Mouse (Mus musculus): ENCODE data around the gene Olfr667. TPM values are rescaled to one million over a fixed set of nuclear protein-coding genes. Genes with fewer than 3 reads are reported as not detected.
"Not testable (repeated sequence)": the region's sequence is repeated elsewhere in the genome, so short reads cannot be mapped to it uniquely, and the experiment has no call there.

Olfr667 gene
- polyA plus RNA-seq (2015; fragmentation: Nextera tagmentation; extraction: Ambion mirVana), result not detected in 2 replicates

- Histone ChIP-seq H3K9ac (ENCODE audit: low read depth, low read length) (no peak within 1 kb of the TSS), H3K4me2 (replicated peaks; ENCODE audit: low read depth) (no peak within 1 kb of the TSS), H3K4me3 (ENCODE audit: low read depth, low read length) (no peak within 1 kb of the TSS), H3K27me3 (replicated peaks; ENCODE audit: control insufficient read depth, insufficient read depth, low read length) (no peaks in the 10 kb centered on the region), H3K4me1 (replicated peaks; ENCODE audit: control insufficient read depth, insufficient read depth, low read length) (no peaks in the 10 kb centered on the region), H3K9me3 (ENCODE audit: control insufficient read depth) (no peaks in the 10 kb centered on the region), H3K36me3 (ENCODE audit: control insufficient read depth, insufficient read depth) (no peaks in the 10 kb centered on the region), H3K27ac (ENCODE audit: low read depth, low read length) (no peak within 1 kb of the TSS)
- ATAC-seq, result no peak
- no peak for TF ChIP-seq CTCF (IDR thresholded peaks at IDR 0.05; ENCODE audit: low read depth)
- WGBS, result 94% methylated on average over 1 of the region's 1 CpGs
These were observed at the start of gene Olfr667 for GRCm38 (mm10) chr7:104921382-104921781. Gene Olfr667, minus strand, starts transcription at chr7:104921482.

- no peak within 1 kb of the TSS for H3K4me3 ChIP-seq (ENCODE audit: low read depth, low read length)
- no peak for ATAC-seq
- no peaks in the 10 kb centered on the region for H3K36me3 ChIP-seq (ENCODE audit: control insufficient read depth, insufficient read depth)
- no peaks in the 10 kb centered on the region for H3K27me3 ChIP-seq (replicated peaks; ENCODE audit: control insufficient read depth, insufficient read depth, low read length)
- no peak within 1 kb of the TSS for H3K4me2 ChIP-seq (replicated peaks; ENCODE audit: low read depth)
- no peaks in the 10 kb centered on the region for H3K4me1 ChIP-seq (replicated peaks; ENCODE audit: control insufficient read depth, insufficient read depth, low read length)
- no peaks in the 10 kb centered on the region for H3K9me3 ChIP-seq (ENCODE audit: control insufficient read depth)
- TF ChIP-seq CTCF (IDR thresholded peaks at IDR 0.05; ENCODE audit: low read depth), result no peak
- H3K9ac ChIP-seq (ENCODE audit: low read depth, low read length), result no peak within 1 kb of the TSS
- no peak within 1 kb of the TSS for H3K27ac ChIP-seq (ENCODE audit: low read depth, low read length)
- WGBS, result 45% methylated on average over 1 of the region's 1 CpGs
These were observed 41.2 kb upstream of the Olfr667 start, which contains the start of gene Olfr670 for GRCm38 (mm10) chr7:104962520-104962919. Gene Olfr670, minus strand, starts transcription at chr7:104962620.

- 93% methylated on average over 16 of the region's 16 CpGs for WGBS
- H3K4me3 ChIP-seq (ENCODE audit: low read depth, low read length); H3K9me3 ChIP-seq (ENCODE audit: control insufficient read depth); H3K4me1 ChIP-seq (replicated peaks; ENCODE audit: control insufficient read depth, insufficient read depth, low read length); H3K27me3 ChIP-seq (replicated peaks; ENCODE audit: control insufficient read depth, insufficient read depth, low read length); ATAC-seq; H3K9ac ChIP-seq (ENCODE audit: low read depth, low read length); H3K27ac ChIP-seq (ENCODE audit: low read depth, low read length); H3K4me2 ChIP-seq (replicated peaks; ENCODE audit: low read depth); H3K36me3 ChIP-seq (ENCODE audit: control insufficient read depth, insufficient read depth): not testable (repeated sequence)
These were observed 29.0 kb upstream of the Olfr667 start for GRCm38 (mm10) chr7:104950234-104950633.

- no peak within 1 kb of the TSS for H3K4me2 ChIP-seq (replicated peaks; ENCODE audit: low read depth)
- H3K36me3 ChIP-seq (ENCODE audit: control insufficient read depth, insufficient read depth), result no peaks in the 10 kb centered on the region
- no peak within 1 kb of the TSS for H3K9ac ChIP-seq (ENCODE audit: low read depth, low read length)
- WGBS, result 73% methylated on average over 1 of the region's 1 CpGs
- no peaks in the 10 kb centered on the region for H3K4me1 ChIP-seq (replicated peaks; ENCODE audit: control insufficient read depth, insufficient read depth, low read length)
- no peak within 1 kb of the TSS for H3K4me3 ChIP-seq (ENCODE audit: low read depth, low read length)
- H3K9me3 ChIP-seq (ENCODE audit: control insufficient read depth), result no peaks in the 10 kb centered on the region
- H3K27me3 ChIP-seq (replicated peaks; ENCODE audit: control insufficient read depth, insufficient read depth, low read length), result no peaks in the 10 kb centered on the region
- no peak for ATAC-seq
- no peak for TF ChIP-seq CTCF (IDR thresholded peaks at IDR 0.05; ENCODE audit: low read depth)
- H3K27ac ChIP-seq (ENCODE audit: low read depth, low read length), result no peak within 1 kb of the TSS
These were observed 12.7 kb upstream of the Olfr667 start, which contains the start of gene Olfr669 for GRCm38 (mm10) chr7:104933940-104934339. Gene Olfr669, plus strand, starts transcription at chr7:104934240.

- no peak within 1 kb of the TSS for H3K27ac ChIP-seq (ENCODE audit: low read depth, low read length)
- no peaks in the 10 kb centered on the region for H3K4me1 ChIP-seq (replicated peaks; ENCODE audit: control insufficient read depth, insufficient read depth, low read length)
- H3K9me3 ChIP-seq (ENCODE audit: control insufficient read depth), result no peaks in the 10 kb centered on the region
- no peaks in the 10 kb centered on the region for H3K36me3 ChIP-seq (ENCODE audit: control insufficient read depth, insufficient read depth)
- H3K27me3 ChIP-seq (replicated peaks; ENCODE audit: control insufficient read depth, insufficient read depth, low read length), result no peaks in the 10 kb centered on the region
- H3K9ac ChIP-seq (ENCODE audit: low read depth, low read length), result no peak within 1 kb of the TSS
- H3K4me2 ChIP-seq (replicated peaks; ENCODE audit: low read depth), result no peak within 1 kb of the TSS
- H3K4me3 ChIP-seq (ENCODE audit: low read depth, low read length), result no peak within 1 kb of the TSS
- no peak for ATAC-seq
- WGBS, result 71% methylated on average over 1 of the region's 1 CpGs
- no peak for TF ChIP-seq CTCF (IDR thresholded peaks at IDR 0.05; ENCODE audit: low read depth)
These were observed 6.7 kb upstream of the Olfr667 start, which contains the start of gene Olfr668 for GRCm38 (mm10) chr7:104927957-104928356. Gene Olfr668, minus strand, starts transcription at chr7:104928057.

- Histone ChIP-seq H3K9ac (ENCODE audit: low read depth, low read length) (no peak within 1 kb of the TSS), H3K4me3 (ENCODE audit: low read depth, low read length) (no peak within 1 kb of the TSS), H3K4me1 (replicated peaks; ENCODE audit: control insufficient read depth, insufficient read depth, low read length) (no peaks in the 10 kb centered on the region), H3K9me3 (ENCODE audit: control insufficient read depth) (no peaks in the 10 kb centered on the region), H3K27ac (ENCODE audit: low read depth, low read length) (no peak within 1 kb of the TSS), H3K4me2 (replicated peaks; ENCODE audit: low read depth) (no peak within 1 kb of the TSS), H3K36me3 (ENCODE audit: control insufficient read depth, insufficient read depth) (no peaks in the 10 kb centered on the region), H3K27me3 (replicated peaks; ENCODE audit: control insufficient read depth, insufficient read depth, low read length) (no peaks in the 10 kb centered on the region)
- 79% methylated on average over 2 of the region's 2 CpGs for WGBS
- TF ChIP-seq CTCF (IDR thresholded peaks at IDR 0.05; ENCODE audit: low read depth), result no peak
- no peak for ATAC-seq
These were observed 25.4 kb downstream of the Olfr667 start, which contains the start of gene Olfr666 for GRCm38 (mm10) chr7:104895852-104896251. Gene Olfr666, minus strand, starts transcription at chr7:104895952.

- no peak for TF ChIP-seq CTCF (IDR thresholded peaks at IDR 0.05; ENCODE audit: low read depth)
- H3K9ac ChIP-seq (ENCODE audit: low read depth, low read length), result no peak within 1 kb of the TSS
- ATAC-seq, result no peak
- no peak within 1 kb of the TSS for H3K4me2 ChIP-seq (replicated peaks; ENCODE audit: low read depth)
- no peak within 1 kb of the TSS for H3K27ac ChIP-seq (ENCODE audit: low read depth, low read length)
- 32% methylated on average over 1 of the region's 1 CpGs for WGBS
- H3K27me3 ChIP-seq (replicated peaks; ENCODE audit: control insufficient read depth, insufficient read depth, low read length), result no peaks in the 10 kb centered on the region
- H3K4me1 ChIP-seq (replicated peaks; ENCODE audit: control insufficient read depth, insufficient read depth, low read length), result no peaks in the 10 kb centered on the region
- H3K9me3 ChIP-seq (ENCODE audit: control insufficient read depth), result no peaks in the 10 kb centered on the region
- H3K4me3 ChIP-seq (ENCODE audit: low read depth, low read length), result no peak within 1 kb of the TSS
- H3K36me3 ChIP-seq (ENCODE audit: control insufficient read depth, insufficient read depth), result no peaks in the 10 kb centered on the region
These were observed 43.6 kb downstream of the Olfr667 start, which contains the start of gene Olfr665 for GRCm38 (mm10) chr7:104877731-104878130. Gene Olfr665, plus strand, starts transcription at chr7:104878031.

Other genes starting within 250 kb of the Olfr667 start
- not detected in 2 replicates for gene Olfr661, start 235.0 kb downstream of the Olfr667 start, polyA plus RNA-seq (2015; fragmentation: Nextera tagmentation; extraction: Ambion mirVana)
- gene Usp17le, start 144.0 kb downstream of the Olfr667 start, polyA plus RNA-seq (2015; fragmentation: Nextera tagmentation; extraction: Ambion mirVana), result not detected in 2 replicates
- gene Usp17lb, start 78.9 kb downstream of the Olfr667 start, polyA plus RNA-seq (2015; fragmentation: Nextera tagmentation; extraction: Ambion mirVana), result not detected in 2 replicates
- gene Usp17la, start 64.5 kb downstream of the Olfr667 start, polyA plus RNA-seq (2015; fragmentation: Nextera tagmentation; extraction: Ambion mirVana), result not detected in 2 replicates
- gene Olfr665, start 43.5 kb downstream of the Olfr667 start, polyA plus RNA-seq (2015; fragmentation: Nextera tagmentation; extraction: Ambion mirVana), result not detected in 2 replicates
- not detected in 2 replicates for gene Olfr666, start 25.5 kb downstream of the Olfr667 start, polyA plus RNA-seq (2015; fragmentation: Nextera tagmentation; extraction: Ambion mirVana)
- not detected in 2 replicates for gene Olfr668, start 6.6 kb upstream of the Olfr667 start, polyA plus RNA-seq (2015; fragmentation: Nextera tagmentation; extraction: Ambion mirVana)
- gene Olfr669, start 12.8 kb upstream of the Olfr667 start, polyA plus RNA-seq (2015; fragmentation: Nextera tagmentation; extraction: Ambion mirVana), result not detected in 2 replicates
- gene Olfr670, start 41.1 kb upstream of the Olfr667 start, polyA plus RNA-seq (2015; fragmentation: Nextera tagmentation; extraction: Ambion mirVana), result not detected in 2 replicates
- gene Olfr671, start 57.6 kb upstream of the Olfr667 start, polyA plus RNA-seq (2015; fragmentation: Nextera tagmentation; extraction: Ambion mirVana), result not detected in 2 replicates
- not detected in 2 replicates for gene Olfr672, start 80.5 kb upstream of the Olfr667 start, polyA plus RNA-seq (2015; fragmentation: Nextera tagmentation; extraction: Ambion mirVana)
- gene Olfr675, start 107.0 kb upstream of the Olfr667 start, polyA plus RNA-seq (2015; fragmentation: Nextera tagmentation; extraction: Ambion mirVana), result not detected in 2 replicates
- gene Olfr676, start 111.2 kb upstream of the Olfr667 start, polyA plus RNA-seq (2015; fragmentation: Nextera tagmentation; extraction: Ambion mirVana), result not detected in 2 replicates
- not detected in 2 replicates for gene Olfr677, start 129.9 kb upstream of the Olfr667 start, polyA plus RNA-seq (2015; fragmentation: Nextera tagmentation; extraction: Ambion mirVana)
- not detected in 2 replicates for gene Olfr678, start 143.0 kb upstream of the Olfr667 start, polyA plus RNA-seq (2015; fragmentation: Nextera tagmentation; extraction: Ambion mirVana)
- not detected in 2 replicates for gene Olfr679, start 159.7 kb upstream of the Olfr667 start, polyA plus RNA-seq (2015; fragmentation: Nextera tagmentation; extraction: Ambion mirVana)
- gene Olfr680-ps1, start 171.3 kb upstream of the Olfr667 start, polyA plus RNA-seq (2015; fragmentation: Nextera tagmentation; extraction: Ambion mirVana), result not detected in 2 replicates
- gene Olfr681, start 195.4 kb upstream of the Olfr667 start, polyA plus RNA-seq (2015; fragmentation: Nextera tagmentation; extraction: Ambion mirVana), result not detected in 2 replicates
- not detected in 2 replicates for gene Olfr683, start 225.5 kb upstream of the Olfr667 start, polyA plus RNA-seq (2015; fragmentation: Nextera tagmentation; extraction: Ambion mirVana)
- gene Olfr684, start 242.2 kb upstream of the Olfr667 start, polyA plus RNA-seq (2015; fragmentation: Nextera tagmentation; extraction: Ambion mirVana), result not detected in 2 replicates